Mouse (Mus musculus) lung, adult 18-20 months (tissue): ENCODE measurements at regions not wholly inside any gene's neighbourhood (a gene's known extent, or its start where the extent isn't known, plus 50 kb on each side); places are given as distances from the start of the nearest gene placed in this dataset.

Source experiments
- DNase-seq, 2 experiments: peaks; one replicate each; pipeline ENCODE4 v3.0.0; 2022; ENCODE audit warnings: mixed read lengths in 2 of 2

- DNase-seq, result peak; percentile 84 to 91
These were observed 67.5 kb downstream of the Sc5d start for GRCm38 (mm10) chr9:42196552-42196951.

GRCm38 (mm10) chr9:42196110-42196509 lies 67.9 kb downstream of the Sc5d start:
- DNase-seq, result peak; percentile 28 to 31

- DNase-seq, result peak; percentile 29 to 39
These were observed 68.4 kb downstream of the Sc5d start for GRCm38 (mm10) chr9:42195651-42196050.

GRCm38 (mm10) chr9:42194939-42195338 lies 69.1 kb downstream of the Sc5d start:
- peak in 1 of 2 experiments; percentile 42 for DNase-seq

- DNase-seq, result no peak
These were observed 69.9 kb downstream of the Sc5d start for GRCm38 (mm10) chr9:42194176-42194575.

GRCm38 (mm10) chr9:42192967-42193733 lies 69.1 kb upstream of the Sorl1 start:
- DNase-seq, result no peak

GRCm38 (mm10) chr9:42187371-42188228 lies 63.5 kb upstream of the Sorl1 start:
- DNase-seq, result peak; percentile 74 to 88

- no peak for DNase-seq
These were observed 60.1 kb upstream of the Sorl1 start for GRCm38 (mm10) chr9:42184104-42184635.

GRCm38 (mm10) chr9:42183448-42183847 lies 59.4 kb upstream of the Sorl1 start:
- DNase-seq, result peak; percentile 64 to 72

- no peak for DNase-seq
These were observed 58.3 kb upstream of the Sorl1 start for GRCm38 (mm10) chr9:42182400-42182799.

GRCm38 (mm10) chr9:42180152-42180551 lies 56.1 kb upstream of the Sorl1 start:
- DNase-seq, result peak; percentile 76 to 81

- DNase-seq, result no peak
These were observed 54.8 kb upstream of the Sorl1 start for GRCm38 (mm10) chr9:42178759-42179377.

- DNase-seq, result no peak
These were observed 50.4 kb upstream of the Sorl1 start for GRCm38 (mm10) chr9:42174349-42174955.
